Mouse (Mus musculus) limb, embryonic 15.5 days (tissue): ENCODE results near the gene Cmtm7. TPM values are rescaled to one million over a fixed set of nuclear protein-coding genes. Genes with fewer than 3 reads are reported as not detected.

Experiments used
- ATAC-seq: fragments of 200-750 bp; cut with Nextera tagmentation; 2 replicates; pipeline ENCODE4 v1.8.0; 2017; ENCODE audit warnings: low read depth, moderate TSS enrichment; ENCODE audit not compliant: insufficient number of reproducible peaks, low FRiP score, low TSS enrichment
- H3K27ac ChIP-seq: fragments of 300-500 bp; sonication (generic); 2 replicates; pipeline ENCODE4 v1.5.1; 2015; ENCODE audit warnings: moderate library complexity, mild to moderate bottlenecking, inconsistent platforms
- H3K27me3 ChIP-seq: fragments of 300-500 bp; sonication (generic); 2 replicates; pipeline ENCODE4 v1.6.1; 2015; ENCODE audit warnings: inconsistent platforms
- H3K36me3 ChIP-seq: fragments of 300-500 bp; sonication (generic); 2 replicates; pipeline ENCODE4 v1.6.1; 2015; ENCODE audit warnings: inconsistent platforms
- H3K4me1 ChIP-seq: fragments of 300-500 bp; sonication (generic); 2 replicates; pipeline ENCODE4 v1.6.1; 2015; ENCODE audit warnings: inconsistent platforms
- H3K4me2 ChIP-seq: fragments of 300-500 bp; sonication (generic); 2 replicates; pipeline ENCODE4 v1.6.1; 2015; ENCODE audit warnings: mild to moderate bottlenecking, inconsistent platforms
- H3K4me3 ChIP-seq: fragments of 300-500 bp; sonication (generic); 2 replicates; pipeline ENCODE4 v1.5.1; 2015; ENCODE audit warnings: mild to moderate bottlenecking, inconsistent platforms
- H3K9ac ChIP-seq: fragments of 300-500 bp; sonication (generic); 2 replicates; pipeline ENCODE4 v1.6.1; 2015; ENCODE audit warnings: inconsistent platforms
- H3K9me3 ChIP-seq: fragments of 300-500 bp; sonication (generic); 2 replicates; pipeline ENCODE4 v1.6.1; 2016; ENCODE audit warnings: inconsistent platforms
- WGBS: fragments of 180-500 bp; shearing (Covaris S2); methylation state at CpG from one replicate; pipeline ENCODE4 v1.1.7; 2015; 5-methylcytosine and 5-hydroxymethylcytosine counted together
- polyA plus RNA-seq: library from polyadenylated mRNA; unstranded; fragments of >200 nt; fragmentation: Nextera tagmentation; extraction: Ambion mirVana; gene quantifications from 2 replicates; pipeline ENCODE4 v1.2.1, GENCODE M21; 2015

The Cmtm7 gene
- polyA plus RNA-seq, 1 experiment from 2014 or later: 119 TPM

- Histone ChIP-seq H3K36me3 (peaks cover 15% of the 10 kb centered on the region; the same call in 1 of the 2 replicates), H3K9ac (no peak overlapping the region), H3K4me2 (no peak overlapping the region), H3K4me1 (peaks cover 36% of the 10 kb centered on the region), H3K9me3 (no peaks in the 10 kb centered on the region), H3K4me3 (no peak overlapping the region), H3K27me3 (no peaks in the 10 kb centered on the region), H3K27ac (no peak overlapping the region)
- ATAC-seq: no peak
- 86% methylated on average over 3 of the region's 3 CpGs for WGBS
These were observed 5.3 kb downstream of the Cmtm7 start for GRCm38 (mm10) chr9:114776361-114776760.

- no peak overlapping the region for H3K4me2 ChIP-seq
- WGBS: 53% methylated on average over 4 of the region's 4 CpGs
- H3K9ac ChIP-seq: no peak overlapping the region
- H3K27ac ChIP-seq: no peak overlapping the region
- no peak for ATAC-seq
- no peak overlapping the region for H3K4me3 ChIP-seq
- peaks cover 15% of the 10 kb centered on the region; the same call in 1 of the 2 replicates for H3K36me3 ChIP-seq
- H3K9me3 ChIP-seq: no peaks in the 10 kb centered on the region
- H3K4me1 ChIP-seq: peaks cover 30% of the 10 kb centered on the region
- H3K27me3 ChIP-seq: no peaks in the 10 kb centered on the region
These were observed 6.4 kb downstream of the Cmtm7 start for GRCm38 (mm10) chr9:114775272-114775671.

- H3K27me3 ChIP-seq: no peaks in the 10 kb centered on the region
- no peak overlapping the region for H3K4me2 ChIP-seq
- H3K9me3 ChIP-seq: no peaks in the 10 kb centered on the region
- no peak overlapping the region for H3K4me3 ChIP-seq
- 69% methylated on average over 6 of the region's 6 CpGs for WGBS
- no peak overlapping the region for H3K9ac ChIP-seq
- peaks cover 15% of the 10 kb centered on the region; the same call in 1 of the 2 replicates for H3K36me3 ChIP-seq
- ATAC-seq: no peak
- H3K4me1 ChIP-seq: peaks cover 24% of the 10 kb centered on the region
- H3K27ac ChIP-seq: no peak overlapping the region
These were observed 7.0 kb downstream of the Cmtm7 start for GRCm38 (mm10) chr9:114774629-114775028.

GRCm38 (mm10) chr9:114771565-114771964 lies 10.1 kb downstream of the Cmtm7 start:
- peaks cover 38% of the 10 kb centered on the region for H3K4me1 ChIP-seq
- H3K36me3 ChIP-seq: peaks cover 10% of the 10 kb centered on the region; the same call in 1 of the 2 replicates
- H3K27me3 ChIP-seq: no peaks in the 10 kb centered on the region
- no peak for ATAC-seq
- H3K9me3 ChIP-seq: no peaks in the 10 kb centered on the region
- no peak overlapping the region for H3K27ac ChIP-seq
- no peak overlapping the region for H3K9ac ChIP-seq
- WGBS: 79% methylated on average over 7 of the region's 7 CpGs
- H3K4me3 ChIP-seq: no peak overlapping the region
- no peak overlapping the region for H3K4me2 ChIP-seq

GRCm38 (mm10) chr9:114770224-114770623 lies 11.4 kb downstream of the Cmtm7 start:
- 84% methylated on average over 4 of the region's 4 CpGs for WGBS
- Histone ChIP-seq H3K9ac (no peak overlapping the region), H3K4me1 (peaks cover 29% of the 10 kb centered on the region), H3K4me2 (no peak overlapping the region), H3K9me3 (no peaks in the 10 kb centered on the region), H3K27ac (no peak overlapping the region), H3K27me3 (no peaks in the 10 kb centered on the region), H3K4me3 (no peak overlapping the region), H3K36me3 (peaks cover 10% of the 10 kb centered on the region; the same call in 1 of the 2 replicates)
- ATAC-seq: no peak

GRCm38 (mm10) chr9:114768066-114768465 lies 13.6 kb downstream of the Cmtm7 start:
- no peak overlapping the region for H3K9ac ChIP-seq

GRCm38 (mm10) chr9:114767507-114767906 lies 14.1 kb downstream of the Cmtm7 start:
- WGBS: 36% methylated on average over 2 of the region's 2 CpGs
- H3K9me3 ChIP-seq: no peaks in the 10 kb centered on the region
- peaks cover 20% of the 10 kb centered on the region for H3K4me1 ChIP-seq
- peak overlapping the region; percentile 83 for H3K27ac ChIP-seq
- no peak for ATAC-seq
- H3K36me3 ChIP-seq: peaks cover 13% of the 10 kb centered on the region; the same call in 1 of the 2 replicates
- 0 out of 2 replicates have a peak overlapping the region, but pooled peaks have one; percentile 1 for H3K4me2 ChIP-seq
- H3K27me3 ChIP-seq: no peaks in the 10 kb centered on the region
- H3K4me3 ChIP-seq: no peak overlapping the region
- H3K9ac ChIP-seq: 0 out of 2 replicates have a peak overlapping the region, but pooled peaks have one; percentile 23

More at GRCm38 (mm10) chr9:114768066-114768465, 13.6 kb downstream of the Cmtm7 start:
- ATAC-seq: 0 out of 2 replicates have a peak, but pooled peaks have one; percentile 11
- Histone ChIP-seq H3K4me1 (peaks cover 20% of the 10 kb centered on the region), H3K36me3 (peaks cover 14% of the 10 kb centered on the region; the same call in 1 of the 2 replicates), H3K27ac (peak overlapping the region; percentile 83), H3K27me3 (no peaks in the 10 kb centered on the region), H3K4me2 (no peak overlapping the region), H3K4me3 (no peak overlapping the region), H3K9me3 (no peaks in the 10 kb centered on the region)
- WGBS: 54% methylated on average over 10 of the region's 10 CpGs

- peak overlapping the region; percentile 83 for H3K27ac ChIP-seq
- H3K27me3 ChIP-seq: no peaks in the 10 kb centered on the region
- peak; percentile 53 for ATAC-seq
- 27% methylated on average over 13 of the region's 13 CpGs for WGBS
- no peaks in the 10 kb centered on the region for H3K9me3 ChIP-seq
- H3K4me3 ChIP-seq: no peak overlapping the region
- H3K4me1 ChIP-seq: peaks cover 20% of the 10 kb centered on the region
- H3K4me2 ChIP-seq: peak overlapping the region; percentile 1; the same call in 1 of the 2 replicates
- peaks cover 9% of the 10 kb centered on the region; the same call in 1 of the 2 replicates for H3K36me3 ChIP-seq
- H3K9ac ChIP-seq: no peak overlapping the region
These were observed 14.6 kb downstream of the Cmtm7 start for GRCm38 (mm10) chr9:114767030-114767429.

- no peak for ATAC-seq
- no peak overlapping the region for H3K4me3 ChIP-seq
- no peak overlapping the region for H3K9ac ChIP-seq
- peaks cover 18% of the 10 kb centered on the region for H3K4me1 ChIP-seq
- H3K9me3 ChIP-seq: no peaks in the 10 kb centered on the region
- 63% methylated on average over 13 of the region's 13 CpGs for WGBS
- H3K4me2 ChIP-seq: no peak overlapping the region
- peaks cover 39% of the 10 kb centered on the region for H3K36me3 ChIP-seq
- H3K27me3 ChIP-seq: no peaks in the 10 kb centered on the region
- H3K27ac ChIP-seq: no peak overlapping the region
These were observed 18.3 kb downstream of the Cmtm7 start for GRCm38 (mm10) chr9:114763341-114763740.

- peaks cover 3% of the 10 kb centered on the region for H3K4me1 ChIP-seq
- H3K9ac ChIP-seq: no peak overlapping the region
- no peaks in the 10 kb centered on the region for H3K27me3 ChIP-seq
- ATAC-seq: no peak
- H3K36me3 ChIP-seq: peaks cover 48% of the 10 kb centered on the region
- no peak overlapping the region for H3K4me3 ChIP-seq
- H3K4me2 ChIP-seq: no peak overlapping the region
- H3K9me3 ChIP-seq: no peaks in the 10 kb centered on the region
- 70% methylated on average over 11 of the region's 11 CpGs for WGBS
- H3K27ac ChIP-seq: no peak overlapping the region
These were observed 19.8 kb downstream of the Cmtm7 start for GRCm38 (mm10) chr9:114761848-114762247.

GRCm38 (mm10) chr9:114760353-114760752 lies 21.3 kb downstream of the Cmtm7 start:
- Histone ChIP-seq H3K9ac (no peak overlapping the region), H3K27me3 (no peaks in the 10 kb centered on the region), H3K9me3 (no peaks in the 10 kb centered on the region), H3K4me2 (no peak overlapping the region), H3K36me3 (peaks cover 52% of the 10 kb centered on the region), H3K4me3 (no peak overlapping the region), H3K27ac (no peak overlapping the region), H3K4me1 (no peaks in the 10 kb centered on the region)
- WGBS: 84% methylated on average over 5 of the region's 5 CpGs
- ATAC-seq: no peak

- no peak overlapping the region for H3K27ac ChIP-seq
- no peak overlapping the region for H3K4me3 ChIP-seq
- no peak for ATAC-seq
- peaks cover 57% of the 10 kb centered on the region for H3K36me3 ChIP-seq
- 86% methylated on average over 4 of the region's 4 CpGs for WGBS
- H3K9ac ChIP-seq: no peak overlapping the region
- H3K4me1 ChIP-seq: no peaks in the 10 kb centered on the region
- no peak overlapping the region for H3K4me2 ChIP-seq
- H3K9me3 ChIP-seq: no peaks in the 10 kb centered on the region
- H3K27me3 ChIP-seq: no peaks in the 10 kb centered on the region
These were observed 21.8 kb downstream of the Cmtm7 start for GRCm38 (mm10) chr9:114759886-114760285.
